ENCODE assay signal across 21 mouse cellular contexts in genomic region chr13:113604321-113604720, GRCm38 (mm10). TPM values are rescaled to one million over a fixed set of nuclear protein-coding genes. Genes with fewer than 3 reads are reported as not detected.
DNase-seq lines count a peak whose midpoint lies in the region; TF ChIP-seq lines count a peak whose summit lies in the region.
"Had no signal": no experiment of that assay in that cellular context is flagged by ENCODE, and none has a peak within 500 bp of the region (broad histone marks: within the 10 kb centered on the region; RNA-seq: fewer than 3 reads in every experiment).

No protein-coding gene starts in this region.

- no peak for TF ChIP-seq EP300 in heart, adult 2 months (IDR thresholded peaks at IDR 0.05; ENCODE audit: insufficient read depth, low read depth, low read length)

- peak overlapping the region; percentile 48 for H3K27ac ChIP-seq in heart, adult 2 months
- peak overlapping the region; percentile 65 for H3K27ac ChIP-seq in layer of hippocampus, adult 2 months
- H3K27ac ChIP-seq: embryonic facial prominence, embryonic 12.5 days; hindbrain, embryonic 10.5 days; neural tube, embryonic 15.5 days had no signal

- peaks cover 12% of the 10 kb centered on the region for H3K79me2 ChIP-seq in heart, adult 2 months (replicated peaks; ENCODE audit: control insufficient read depth, insufficient read depth, low read length)

- intact Hi-C loops in heart, adult 2 months (cut with DNase I), result no loop called here
- intact Hi-C loops in heart, postnatal 10 days (cut with DNase I), result no loop called here

- peak in 1 of 2 experiments; percentile 15 for DNase-seq in heart, adult 2 months
- no peak for DNase-seq in heart, postnatal 10 days
- DNase-seq in layer of hippocampus, adult 2 months (ENCODE audit: low spot score in 2 of 2), result no peak
- no peak for DNase-seq in layer of hippocampus, adult 8-10 months (ENCODE audit: low spot score in 2 of 2)
- peak; percentile 26 for DNase-seq in testis, postnatal 10 days (ENCODE audit: low spot score)
- no peak for DNase-seq in testis, postnatal 14 days (ENCODE audit: low spot score)
- no peak for DNase-seq in embryo, embryonic 9.5 days (ENCODE audit: extremely low spot score)
- DNase-seq: adrenal gland, postnatal 14 days; cerebellum, adult 18-20 months; gastrocnemius, postnatal 25 days; kidney, postnatal 4 days; midbrain, embryonic 14.5 days had no signal

- TF ChIP-seq POLR2A in heart, adult 2 months (IDR thresholded peaks at IDR 0.05; ENCODE audit: insufficient read depth, low read depth, low read length), result no peak

- H3K36me3 ChIP-seq in heart, adult 2 months (ENCODE audit: control insufficient read depth, insufficient read depth, low read length), result no peaks in the 10 kb centered on the region; the same call in 1 of the 2 replicates
- H3K36me3 ChIP-seq: neural tube, embryonic 15.5 days had no signal

- H3K27me3 ChIP-seq in heart, adult 2 months (ENCODE audit: control insufficient read depth, insufficient read depth, low read length), result no peaks in the 10 kb centered on the region
- H3K27me3 ChIP-seq: embryonic facial prominence, embryonic 12.5 days; neural tube, embryonic 15.5 days; Patski had no signal

- TF ChIP-seq CTCF in heart, adult 2 months (IDR thresholded peaks at IDR 0.05), result no peak
- no peak for TF ChIP-seq CTCF in layer of hippocampus, adult 2 months (conservative IDR thresholded peaks at IDR 0.05)

- no peak overlapping the region for H3K4me3 ChIP-seq in heart, adult 2 months
- no peak overlapping the region; the same call in 1 of the 2 replicates for H3K4me3 ChIP-seq in layer of hippocampus, adult 2 months
- H3K4me3 ChIP-seq: embryonic facial prominence, embryonic 12.5 days; hindbrain, embryonic 10.5 days; myocyte; neural tube, embryonic 15.5 days had no signal

- no peak overlapping the region for H3K9ac ChIP-seq in heart, adult 2 months (ENCODE audit: low read depth, low read length)
- H3K9ac ChIP-seq: embryonic facial prominence, embryonic 12.5 days; neural tube, embryonic 15.5 days had no signal

- H3K4me1 ChIP-seq in heart, adult 2 months (ENCODE audit: control insufficient read depth, insufficient read depth, low read length), result peaks cover 22% of the 10 kb centered on the region

- WGBS in heart, adult 2 months, result 62% methylated on average over 6 of the region's 6 CpGs

RNA-seq across cellular contexts. Expression of gene Snx18, which starts 14.0 kb away (rescaled TPM):
- 10 to 100 TPM; 18.0 to 20.4 TPM for total RNA-seq in heart, adult 2 months (2021)
- polyA plus RNA-seq in heart, adult 2 months (2012; rRNA removed), result 8.3 and 14.8 TPM in 2 replicates
- 10 to 100 TPM; 32.7 to 33.7 TPM for total RNA-seq in heart, postnatal 10 days (2021)
- total RNA-seq in layer of hippocampus, adult 2 months (2021), result 10 to 100 TPM; 20.1 to 20.6 TPM
- 10 to 100 TPM; 21.4 to 28.5 (median 25.9) TPM for total RNA-seq in layer of hippocampus, adult 8-10 months (2022)

RNA-seq across cellular contexts. Expression of gene Hspb3, which starts 59.2 kb away (rescaled TPM):
- total RNA-seq in heart, adult 2 months (2021), result 10 to 100 TPM; 14.2 to 17.6 TPM
- 19.6 and 35.9 TPM in 2 replicates for polyA plus RNA-seq in heart, adult 2 months (2012; rRNA removed)
- 10 to 100 TPM; 16.0 to 17.0 TPM for total RNA-seq in heart, postnatal 10 days (2021)
- 1 to 10 TPM in 1 of 2 experiments, under 1 TPM in 1; 0.64 to 1.5 TPM for total RNA-seq in layer of hippocampus, adult 2 months (2021)
- 1 to 10 TPM in 3 of 4 experiments, not detected in 1; 1.9 to 2.9 (median 2.8) TPM for total RNA-seq in layer of hippocampus, adult 8-10 months (2022)
- total RNA-seq: adrenal gland, postnatal 14 days; megakaryocyte, adult 5-6 weeks had no signal
- polyA plus RNA-seq: activated CD4-positive, CD25-positive, alpha-beta regulatory T cell, adult 4 months; C2C12; hindbrain, embryonic 10.5 days; Patski; testis, adult 2 months had no signal
